Mouse (Mus musculus) spleen, postnatal 10 days (tissue): Measurements from ENCODE around the gene Eid2b.

Experiments
- DNase-seq, 2 experiments: peaks; one replicate each; pipeline ENCODE4 v3.0.0; 2021 to 2022; ENCODE audit warnings: low spot score in 2 of 2

Gene Eid2b

DNA sequence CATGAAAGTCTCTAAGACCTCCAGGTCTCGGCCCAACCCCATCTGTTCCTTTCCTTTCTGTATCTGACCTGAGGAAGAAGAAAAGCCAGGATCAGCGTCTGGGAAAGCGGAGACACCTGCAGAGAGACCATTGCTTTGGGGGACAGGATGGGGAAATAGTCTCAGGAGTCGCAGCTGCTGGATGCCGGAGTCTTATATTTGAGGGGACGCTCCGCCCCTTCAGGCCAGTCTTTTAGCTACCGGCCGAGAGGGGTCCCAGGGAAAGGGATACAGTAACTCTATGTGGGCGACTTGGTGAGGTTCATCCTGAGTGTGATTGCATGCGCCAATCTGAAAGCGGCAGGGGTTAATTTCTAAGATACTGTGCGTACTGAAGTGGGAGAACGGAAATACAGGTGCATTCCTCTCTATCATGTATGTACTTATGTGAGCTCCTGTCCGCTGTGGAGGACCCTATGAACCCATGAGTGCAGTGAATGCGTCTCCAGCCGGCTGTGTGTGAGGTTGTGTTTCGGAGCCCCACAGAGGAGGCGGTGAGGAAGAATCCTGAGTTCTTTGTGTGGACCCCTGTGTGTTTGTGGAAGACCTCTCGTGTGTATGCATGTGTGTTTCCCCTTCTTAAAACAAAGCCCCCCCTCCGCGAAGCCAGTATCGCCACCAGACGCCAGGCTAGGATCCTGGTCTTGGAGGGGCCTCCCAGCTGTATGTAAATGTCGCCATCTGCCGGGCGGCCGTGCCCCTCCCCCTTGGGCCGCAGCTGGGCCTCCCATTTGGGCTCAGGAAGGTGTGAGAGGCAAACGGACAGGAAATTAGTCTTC lies 24.3 kb downstream of the Eid2b start, which contains the start of gene Dll3:
Gene Dll3 (minus strand): TSS at position 623 of the 818 bp plus-strand sequence.
- peak; percentile 30 to 68 for DNase-seq

DNA sequence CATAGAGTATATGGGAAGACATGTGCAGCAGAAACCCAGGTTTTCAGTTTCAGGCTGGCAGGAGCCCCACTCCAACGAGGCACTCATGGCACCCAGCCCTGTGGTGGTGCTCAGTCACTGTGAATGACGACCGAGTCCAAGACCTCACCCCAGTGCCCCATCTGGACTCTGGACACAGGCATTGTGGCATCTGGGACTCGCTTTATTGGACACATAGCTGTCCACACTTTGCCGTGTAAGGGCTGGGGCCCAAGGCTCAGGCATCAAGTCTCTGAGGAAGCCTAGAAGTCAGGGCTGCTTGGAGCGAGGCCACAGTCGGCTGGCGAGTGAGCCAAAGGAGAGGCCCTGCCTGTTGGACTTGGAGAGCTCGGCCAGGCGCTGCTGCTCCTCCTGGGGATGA lies 28.1 kb downstream of the Eid2b start:
- DNase-seq = no peak

GRCm38 (mm10) chr7:28306216-28306615 lies 28.7 kb downstream of the Eid2b start:
- DNase-seq = no peak

DNA sequence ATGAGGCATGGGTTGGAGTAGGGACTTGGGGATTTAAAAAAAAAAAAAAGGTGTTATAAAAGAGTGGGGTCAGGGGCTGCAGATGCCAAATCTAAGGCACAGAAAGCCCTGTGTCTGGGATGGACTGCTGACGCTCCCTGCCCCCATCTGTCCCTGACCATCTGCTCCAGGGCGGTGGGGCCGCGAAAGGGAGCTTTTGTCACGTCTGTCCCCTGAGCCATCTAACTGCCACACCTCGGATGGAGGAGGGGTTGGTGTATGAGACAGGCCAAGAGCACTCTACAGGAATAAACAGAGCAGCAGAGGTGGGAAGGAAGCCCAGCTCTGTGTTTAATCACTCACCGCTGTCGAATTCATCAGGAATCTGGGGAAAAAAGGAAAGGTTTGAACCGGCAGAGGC lies 32.2 kb downstream of the Eid2b start:
- no peak for DNase-seq

- peak in 1 of 2 experiments; percentile 18 for DNase-seq
Measured at GRCm38 (mm10) chr7:28311151-28311925, 33.8 kb downstream of the Eid2b start.

- DNase-seq = peak; percentile 96 to 99
Measured at GRCm38 (mm10) chr7:28311926-28312543, 34.5 kb downstream of the Eid2b start, which contains the start of gene Timm50. TSS of gene Timm50 (minus strand) at chr7:28312072.

GRCm38 (mm10) chr7:28318036-28318435 lies 40.5 kb downstream of the Eid2b start:
- DNase-seq = no peak

- no peak for DNase-seq
Measured at GRCm38 (mm10) chr7:28318714-28319113, 41.2 kb downstream of the Eid2b start.

DNA sequence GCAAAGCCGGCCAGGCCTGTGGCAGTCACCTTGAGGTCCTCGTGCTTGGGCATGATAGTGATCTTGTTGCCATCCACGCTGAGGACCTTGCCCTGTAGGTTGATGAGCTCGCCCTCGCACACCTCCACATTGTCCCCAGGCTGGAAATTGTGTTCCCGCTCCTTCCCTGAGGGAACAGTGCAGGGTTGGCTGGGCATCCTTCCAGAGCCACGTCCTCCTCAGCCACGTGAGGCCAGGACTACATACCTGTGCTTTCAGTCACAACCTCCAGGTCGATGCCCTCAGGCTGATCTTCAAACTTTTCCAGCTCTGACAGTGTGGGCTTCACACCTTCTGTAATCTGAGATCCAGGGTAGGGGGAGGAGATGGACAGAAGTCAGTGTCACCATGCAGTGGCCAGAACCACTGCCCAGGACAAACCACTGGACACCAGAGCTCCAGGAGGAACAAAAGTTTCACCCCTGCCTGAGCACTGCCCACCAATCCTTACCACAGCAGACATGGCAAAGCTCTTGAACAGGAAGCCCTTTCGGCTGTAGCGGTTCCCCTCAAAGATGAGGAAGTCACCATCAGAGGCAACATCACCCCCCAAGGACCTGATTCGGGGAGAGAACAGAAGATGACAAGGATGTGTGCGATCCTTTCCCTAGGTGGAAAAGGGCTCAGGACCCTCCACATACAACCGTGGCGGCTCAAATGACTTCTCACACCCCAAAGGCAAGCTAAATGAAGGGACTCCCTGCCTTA lies 44.6 kb downstream of the Eid2b start:
- no peak for DNase-seq

DNA sequence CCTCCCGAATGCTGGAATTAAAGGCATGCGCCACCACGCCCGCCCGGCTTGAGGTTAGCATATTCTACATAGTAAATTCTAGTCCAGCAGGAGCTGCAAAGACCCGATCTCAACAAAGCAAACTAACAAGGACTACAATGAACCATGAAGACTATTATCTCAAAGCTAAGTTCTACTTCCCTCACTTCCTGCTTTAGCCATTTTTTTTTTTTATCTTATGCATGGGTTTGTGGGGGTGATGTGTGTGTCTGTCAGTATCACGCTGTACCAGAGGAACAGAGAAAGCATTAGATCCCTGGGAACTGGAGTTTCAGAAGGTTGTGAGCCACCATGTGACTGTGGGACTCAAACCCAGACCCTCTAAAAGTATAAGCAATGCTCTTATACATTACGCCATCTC lies 47.8 kb downstream of the Eid2b start:
- DNase-seq = no peak

DNA sequence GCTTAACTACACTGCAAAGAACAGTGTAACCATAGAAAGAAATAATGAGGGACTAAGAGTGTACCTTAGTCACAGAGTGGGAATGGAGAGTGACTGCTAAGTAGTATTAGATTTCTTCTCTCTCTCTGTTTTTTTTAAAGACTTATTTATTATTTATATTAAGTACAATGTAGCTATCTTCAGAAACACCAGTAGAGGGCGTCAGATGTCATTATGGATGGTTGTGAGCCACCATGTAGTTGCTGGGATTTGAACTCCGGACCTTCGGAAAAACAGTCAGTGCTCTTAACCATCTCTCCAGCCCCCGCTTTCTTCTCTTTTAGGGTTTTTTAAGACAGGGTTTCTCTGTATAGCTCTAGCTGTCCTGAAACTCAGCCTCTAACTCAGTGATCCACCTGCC lies 48.9 kb downstream of the Eid2b start:
- DNase-seq = no peak

DNA sequence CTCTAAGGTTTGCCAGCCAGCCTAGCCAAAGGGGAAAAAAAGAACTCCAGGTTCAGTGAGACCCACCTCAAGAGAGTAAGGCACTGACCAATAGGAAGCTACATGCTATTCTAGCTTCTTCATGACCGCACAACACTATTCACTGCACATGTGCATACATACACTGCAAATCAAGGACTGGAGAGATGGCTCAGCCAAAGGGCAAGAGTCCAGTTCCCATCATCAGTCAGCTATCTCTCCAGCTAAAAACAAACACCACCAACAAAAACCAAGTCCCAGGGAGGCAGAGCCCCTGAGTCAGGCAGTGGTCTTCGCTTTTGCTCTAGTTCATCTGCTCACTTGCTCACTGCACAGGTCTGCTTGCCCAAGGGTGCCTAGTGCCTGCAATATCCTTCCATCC lies 50.7 kb downstream of the Eid2b start:
- DNase-seq = no peak
